Mouse (Mus musculus): ENCODE results near the gene Akap6. TPM values are rescaled to one million over a fixed set of nuclear protein-coding genes. Genes with fewer than 3 reads are reported as not detected.

Akap6 gene
- polyA plus RNA-seq, 1 experiment from 2014 or later = 0.03 TPM

- Histone ChIP-seq H3K4me3 (replicated peaks) (no peak overlapping the region), H3K4me1 (replicated peaks) (no peaks in the 10 kb centered on the region), H3K4me2 (no peak overlapping the region), H3K9me3 (replicated peaks) (no peaks in the 10 kb centered on the region), H3K9ac (no peak overlapping the region), H3K27ac (no peak overlapping the region), H3K36me3 (no peaks in the 10 kb centered on the region), H3K27me3 (no peaks in the 10 kb centered on the region)
- 76% methylated on average over 7 of the region's 7 CpGs for WGBS (ENCODE audit: insufficient replicate concordance)
- no peak for DNase-seq
- ATAC-seq (ENCODE audit: low read depth) = no peak
Measured at GRCm38 (mm10) chr12:52892519-52892918, 193.3 kb downstream of the Akap6 start.

GRCm38 (mm10) chr12:52893656-52894405 is 194.6 kb downstream of the Akap6 start:
- H3K27me3 ChIP-seq = no peaks in the 10 kb centered on the region
- 63% methylated on average over 11 of the region's 11 CpGs for WGBS (ENCODE audit: insufficient replicate concordance)

DNA sequence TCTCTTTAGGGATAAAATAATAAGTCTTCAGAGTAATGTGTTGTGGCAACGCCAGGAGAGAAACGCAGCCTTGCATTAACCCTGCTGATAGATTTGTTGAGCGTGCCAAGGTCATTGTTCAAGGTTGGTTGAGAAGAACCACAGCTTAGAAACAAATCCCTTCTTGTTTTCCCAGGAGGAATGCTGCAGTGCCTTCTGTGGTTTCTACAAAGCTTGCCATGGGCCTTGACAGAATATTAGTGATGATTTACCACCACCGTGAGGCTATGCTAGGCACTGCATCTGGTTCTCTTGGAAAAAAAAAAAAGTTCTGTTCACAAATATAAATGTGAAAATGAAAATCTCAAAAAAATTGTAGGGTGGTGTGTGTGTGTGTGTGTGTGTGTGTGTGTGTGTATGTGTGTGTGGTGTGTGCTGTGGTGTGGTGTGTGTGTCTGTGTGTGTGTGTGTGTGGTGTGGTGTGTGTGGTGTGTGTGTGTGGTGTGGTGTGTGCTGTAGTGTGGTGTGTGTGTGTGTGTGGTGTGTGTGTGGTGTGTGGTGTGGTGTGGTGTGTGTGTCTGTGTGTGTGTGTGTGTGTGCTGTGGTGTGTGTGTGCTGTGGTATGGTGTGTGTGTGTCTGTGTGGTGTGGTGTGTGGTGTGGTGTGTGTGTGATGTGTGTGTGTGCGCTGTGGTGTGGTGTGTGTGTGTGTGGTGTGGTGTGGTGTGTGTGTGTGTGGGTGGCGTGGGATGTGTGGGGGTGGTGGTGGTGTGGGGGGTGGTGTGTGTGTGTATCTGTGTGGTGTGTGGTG is 196.7 kb downstream of the Akap6 start:
- no peak overlapping the region for H3K4me2 ChIP-seq
- H3K27me3 ChIP-seq = no peaks in the 10 kb centered on the region
- no peak overlapping the region for H3K27ac ChIP-seq
- no peak for DNase-seq
- WGBS (ENCODE audit: insufficient replicate concordance) = 52% methylated on average over 6 of the region's 6 CpGs
- H3K36me3 ChIP-seq = no peaks in the 10 kb centered on the region
- no peak for ATAC-seq (ENCODE audit: low read depth)
- H3K9me3 ChIP-seq (replicated peaks) = no peaks in the 10 kb centered on the region
- no peak overlapping the region for H3K9ac ChIP-seq
- no peak overlapping the region for H3K4me3 ChIP-seq (replicated peaks)
- H3K4me1 ChIP-seq (replicated peaks) = no peaks in the 10 kb centered on the region

More at GRCm38 (mm10) chr12:52893656-52894405, 194.6 kb downstream of the Akap6 start:
- no peak for DNase-seq
- no peak overlapping the region for H3K9ac ChIP-seq
- no peak for ATAC-seq (ENCODE audit: low read depth)
- no peak overlapping the region for H3K27ac ChIP-seq
- H3K36me3 ChIP-seq = no peaks in the 10 kb centered on the region
- no peaks in the 10 kb centered on the region for H3K4me1 ChIP-seq (replicated peaks)
- no peak overlapping the region for H3K4me2 ChIP-seq
- H3K4me3 ChIP-seq (replicated peaks) = no peak overlapping the region
- H3K9me3 ChIP-seq (replicated peaks) = no peaks in the 10 kb centered on the region

DNA sequence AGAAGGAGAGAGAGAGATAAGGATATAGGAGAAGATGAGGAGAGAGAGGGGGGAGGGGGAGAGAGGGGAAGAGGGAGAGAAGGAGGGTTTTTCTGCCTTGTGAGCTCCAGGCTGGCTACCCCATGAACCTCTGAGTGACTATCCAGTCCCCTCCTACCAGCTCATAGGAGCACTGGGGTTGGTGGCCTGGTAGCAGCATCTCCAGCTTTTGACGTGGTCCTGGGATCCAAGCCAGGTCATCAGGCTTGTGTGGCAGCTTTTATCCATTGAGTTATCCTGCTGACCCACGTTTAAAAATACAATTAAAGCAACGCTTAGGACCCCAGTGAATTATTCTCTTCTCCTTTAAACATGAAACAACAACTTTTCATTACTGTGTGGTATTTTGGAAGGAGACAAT is 197.6 kb downstream of the Akap6 start:
- H3K27ac ChIP-seq = no peak overlapping the region
- H3K4me3 ChIP-seq (replicated peaks) = no peak overlapping the region
- DNase-seq (no peak), ATAC-seq (ENCODE audit: low read depth) (no peak)
- no peaks in the 10 kb centered on the region for H3K9me3 ChIP-seq (replicated peaks)
- 50% methylated on average over 3 of the region's 3 CpGs for WGBS (ENCODE audit: insufficient replicate concordance)
- H3K4me1 ChIP-seq (replicated peaks) = no peaks in the 10 kb centered on the region
- H3K36me3 ChIP-seq = no peaks in the 10 kb centered on the region
- H3K9ac ChIP-seq = no peak overlapping the region
- no peaks in the 10 kb centered on the region for H3K27me3 ChIP-seq
- H3K4me2 ChIP-seq = no peak overlapping the region

GRCm38 (mm10) chr12:52898130-52898529 is 198.9 kb downstream of the Akap6 start:
- DNase-seq (no peak), ATAC-seq (ENCODE audit: low read depth) (no peak)
- Histone ChIP-seq H3K4me2 (no peak overlapping the region), H3K9ac (no peak overlapping the region), H3K27ac (no peak overlapping the region), H3K36me3 (no peaks in the 10 kb centered on the region), H3K9me3 (replicated peaks) (no peaks in the 10 kb centered on the region), H3K27me3 (no peaks in the 10 kb centered on the region), H3K4me3 (replicated peaks) (no peak overlapping the region), H3K4me1 (replicated peaks) (no peaks in the 10 kb centered on the region)
- WGBS (ENCODE audit: insufficient replicate concordance) = 72% methylated on average over 10 of the region's 10 CpGs

DNA sequence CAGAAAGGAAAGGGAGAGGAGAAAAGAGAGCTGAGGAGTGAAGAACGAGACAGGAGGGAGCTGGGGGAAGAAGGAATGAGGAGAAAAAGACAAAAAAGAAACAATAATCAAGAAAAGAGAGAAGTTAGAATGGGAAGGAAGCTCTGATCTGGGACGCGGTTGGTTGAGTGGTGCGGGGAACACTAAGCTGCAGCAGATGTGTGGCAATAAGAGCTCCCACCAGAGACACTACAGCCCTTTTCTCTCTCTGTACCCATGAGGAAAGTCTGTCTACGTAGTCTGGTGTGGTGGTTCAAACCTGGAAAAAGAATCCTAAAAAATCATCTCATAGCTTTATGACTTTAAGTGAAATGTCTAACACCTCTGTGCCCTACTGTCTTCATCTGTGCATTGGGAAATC is 204.9 kb downstream of the Akap6 start:
- DNase-seq (no peak), ATAC-seq (ENCODE audit: low read depth) (no peak)
- H3K27me3 ChIP-seq = no peaks in the 10 kb centered on the region
- H3K9me3 ChIP-seq (replicated peaks) = no peaks in the 10 kb centered on the region
- no peak overlapping the region for H3K9ac ChIP-seq
- 32% methylated on average over 5 of the region's 5 CpGs for WGBS (ENCODE audit: insufficient replicate concordance)
- no peaks in the 10 kb centered on the region for H3K36me3 ChIP-seq
- H3K27ac ChIP-seq = no peak overlapping the region
- no peak overlapping the region for H3K4me2 ChIP-seq
- H3K4me3 ChIP-seq (replicated peaks) = no peak overlapping the region
- no peaks in the 10 kb centered on the region for H3K4me1 ChIP-seq (replicated peaks)

GRCm38 (mm10) chr12:52908448-52909066 is 209.4 kb downstream of the Akap6 start:
- no peaks in the 10 kb centered on the region for H3K27me3 ChIP-seq
- ATAC-seq (ENCODE audit: low read depth) = no peak
- no peak for DNase-seq
- H3K36me3 ChIP-seq = no peaks in the 10 kb centered on the region
- no peaks in the 10 kb centered on the region for H3K9me3 ChIP-seq (replicated peaks)
- H3K4me2 ChIP-seq = no peak overlapping the region
- no peaks in the 10 kb centered on the region for H3K4me1 ChIP-seq (replicated peaks)
- WGBS (ENCODE audit: insufficient replicate concordance) = 18% methylated on average over 13 of the region's 13 CpGs
- H3K9ac ChIP-seq = no peak overlapping the region
- no peak overlapping the region for H3K4me3 ChIP-seq (replicated peaks)
- H3K27ac ChIP-seq = no peak overlapping the region

- ATAC-seq (ENCODE audit: low read depth) = no peak
- no peaks in the 10 kb centered on the region for H3K9me3 ChIP-seq (replicated peaks)
Measured at GRCm38 (mm10) chr12:52910345-52910744, 211.2 kb downstream of the Akap6 start.

GRCm38 (mm10) chr12:52910819-52911218 is 211.6 kb downstream of the Akap6 start:
- no peak for ATAC-seq (ENCODE audit: low read depth)
- Histone ChIP-seq H3K4me2 (no peak overlapping the region), H3K4me1 (replicated peaks) (no peaks in the 10 kb centered on the region), H3K27ac (no peak overlapping the region), H3K36me3 (no peaks in the 10 kb centered on the region), H3K4me3 (replicated peaks) (no peak overlapping the region), H3K9me3 (replicated peaks) (no peaks in the 10 kb centered on the region), H3K9ac (no peak overlapping the region), H3K27me3 (no peaks in the 10 kb centered on the region)
- DNase-seq = peak; percentile 13
- WGBS (ENCODE audit: insufficient replicate concordance) = 20% methylated on average over 8 of the region's 8 CpGs

More at GRCm38 (mm10) chr12:52910345-52910744, 211.2 kb downstream of the Akap6 start:
- 68% methylated on average over 13 of the region's 13 CpGs for WGBS (ENCODE audit: insufficient replicate concordance)
- Histone ChIP-seq H3K27me3 (no peaks in the 10 kb centered on the region), H3K27ac (no peak overlapping the region), H3K4me2 (no peak overlapping the region), H3K9ac (no peak overlapping the region), H3K4me3 (replicated peaks) (no peak overlapping the region), H3K4me1 (replicated peaks) (no peaks in the 10 kb centered on the region), H3K36me3 (no peaks in the 10 kb centered on the region)
- no peak for DNase-seq

- Histone ChIP-seq H3K4me3 (replicated peaks) (no peak overlapping the region), H3K9me3 (replicated peaks) (no peaks in the 10 kb centered on the region), H3K27me3 (no peaks in the 10 kb centered on the region), H3K27ac (no peak overlapping the region), H3K4me1 (replicated peaks) (no peaks in the 10 kb centered on the region), H3K36me3 (no peaks in the 10 kb centered on the region), H3K9ac (no peak overlapping the region), H3K4me2 (no peak overlapping the region)
- WGBS (ENCODE audit: insufficient replicate concordance) = 25% methylated on average over 11 of the region's 11 CpGs
- ATAC-seq (ENCODE audit: low read depth) = no peak
- DNase-seq = no peak
Measured at GRCm38 (mm10) chr12:52918939-52919338, 219.8 kb downstream of the Akap6 start.

DNA sequence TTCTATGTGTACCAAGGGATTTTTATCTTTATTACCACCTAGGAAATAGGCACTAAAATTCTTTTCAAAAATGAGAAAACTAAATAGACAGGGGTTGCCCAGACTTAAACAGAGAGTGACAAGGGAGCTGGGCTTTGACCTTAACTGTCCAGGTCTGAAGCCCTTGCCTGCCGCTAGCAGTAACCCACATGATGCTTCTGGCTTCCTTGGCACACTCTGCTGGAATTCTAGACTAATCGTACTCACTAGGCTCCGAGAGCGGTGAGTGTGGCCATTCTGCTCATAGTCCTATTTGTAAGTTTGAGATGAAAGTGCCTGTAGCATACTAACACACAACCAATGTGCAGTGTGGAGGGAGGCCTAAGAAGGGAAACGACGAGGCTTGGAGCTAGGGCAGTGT is 223.3 kb downstream of the Akap6 start:
- WGBS (ENCODE audit: insufficient replicate concordance) = 75% methylated on average over 6 of the region's 6 CpGs

More for the DNA sequence above, 223.3 kb downstream of the Akap6 start:
- Histone ChIP-seq H3K27me3 (no peaks in the 10 kb centered on the region), H3K9ac (no peak overlapping the region), H3K9me3 (replicated peaks) (no peaks in the 10 kb centered on the region), H3K36me3 (no peaks in the 10 kb centered on the region), H3K4me3 (replicated peaks) (no peak overlapping the region), H3K4me1 (replicated peaks) (no peaks in the 10 kb centered on the region), H3K4me2 (no peak overlapping the region), H3K27ac (no peak overlapping the region)
- no peak for ATAC-seq (ENCODE audit: low read depth)
- no peak for DNase-seq
